Mouse (Mus musculus): ENCODE measurements at regions not wholly inside any gene's neighbourhood (a gene's known extent, or its start where the extent isn't known, plus 50 kb on each side); places are given as distances from the start of the nearest gene placed in this dataset.
"Not testable (repeated sequence)": the region's sequence is repeated elsewhere in the genome, so short reads cannot be mapped to it uniquely, and the experiment has no call there.

- Histone ChIP-seq H3K9me3 (no peaks in the 10 kb centered on the region), H3K4me3 (no peak overlapping the region), H3K27me3 (ENCODE audit: insufficient read depth, poor library complexity, severe bottlenecking) (no peaks in the 10 kb centered on the region), H3K27ac (no peak overlapping the region), H3K4me1 (no peaks in the 10 kb centered on the region), H3K36me3 (no peaks in the 10 kb centered on the region)
- 80% methylated on average over 3 of the region's 3 CpGs for WGBS
- DNase-seq (ENCODE audit: low spot score): no peak
These were observed 212.7 kb upstream of the Atp10a start for GRCm38 (mm10) chr7:58443297-58443696.

- Histone ChIP-seq H3K9me3 (no peaks in the 10 kb centered on the region), H3K36me3 (no peaks in the 10 kb centered on the region), H3K27ac (no peak overlapping the region), H3K4me3 (no peak overlapping the region), H3K4me1 (no peaks in the 10 kb centered on the region), H3K27me3 (ENCODE audit: insufficient read depth, poor library complexity, severe bottlenecking) (no peaks in the 10 kb centered on the region)
- DNase-seq (ENCODE audit: low spot score): no peak
- WGBS: 87% methylated on average over 1 of the region's 1 CpGs
These were observed 210.2 kb upstream of the Atp10a start for GRCm38 (mm10) chr7:58445781-58446180.

GRCm38 (mm10) chr7:58446261-58446660 lies 209.7 kb upstream of the Atp10a start:
- Histone ChIP-seq H3K9me3 (no peaks in the 10 kb centered on the region), H3K27ac (no peak overlapping the region), H3K27me3 (ENCODE audit: insufficient read depth, poor library complexity, severe bottlenecking) (no peaks in the 10 kb centered on the region), H3K4me3 (no peak overlapping the region), H3K36me3 (no peaks in the 10 kb centered on the region), H3K4me1 (no peaks in the 10 kb centered on the region)
- DNase-seq (ENCODE audit: low spot score): no peak

- WGBS: 67% methylated on average over 3 of the region's 3 CpGs
- Histone ChIP-seq H3K9me3 (no peaks in the 10 kb centered on the region), H3K4me3 (no peak overlapping the region), H3K27me3 (ENCODE audit: insufficient read depth, poor library complexity, severe bottlenecking) (no peaks in the 10 kb centered on the region), H3K27ac (no peak overlapping the region), H3K36me3 (no peaks in the 10 kb centered on the region), H3K4me1 (no peaks in the 10 kb centered on the region)
- no peak for DNase-seq (ENCODE audit: low spot score)
These were observed 207.2 kb upstream of the Atp10a start for GRCm38 (mm10) chr7:58448727-58449126.

GRCm38 (mm10) chr7:58451981-58452380 lies 204.0 kb upstream of the Atp10a start:
- H3K9me3 ChIP-seq: no peaks in the 10 kb centered on the region
- DNase-seq (ENCODE audit: low spot score): no peak
- H3K27me3 ChIP-seq (ENCODE audit: insufficient read depth, poor library complexity, severe bottlenecking): no peaks in the 10 kb centered on the region
- H3K4me1 ChIP-seq: no peaks in the 10 kb centered on the region
- 64% methylated on average over 1 of the region's 1 CpGs for WGBS
- H3K27ac ChIP-seq: no peak overlapping the region
- H3K36me3 ChIP-seq: no peaks in the 10 kb centered on the region
- no peak overlapping the region for H3K4me3 ChIP-seq

GRCm38 (mm10) chr7:58458146-58458545 lies 197.8 kb upstream of the Atp10a start:
- not testable (repeated sequence) for H3K36me3 ChIP-seq; H3K27me3 ChIP-seq (ENCODE audit: insufficient read depth, poor library complexity, severe bottlenecking); H3K27ac ChIP-seq; H3K9me3 ChIP-seq; DNase-seq (ENCODE audit: low spot score); H3K4me3 ChIP-seq; H3K4me1 ChIP-seq
- WGBS: 91% methylated on average over 3 of the region's 3 CpGs

GRCm38 (mm10) chr7:58460939-58461338 lies 195.0 kb upstream of the Atp10a start:
- DNase-seq (ENCODE audit: low spot score): no peak
- Histone ChIP-seq H3K9me3 (no peaks in the 10 kb centered on the region), H3K4me3 (no peak overlapping the region), H3K27me3 (ENCODE audit: insufficient read depth, poor library complexity, severe bottlenecking) (no peaks in the 10 kb centered on the region), H3K27ac (no peak overlapping the region), H3K4me1 (no peaks in the 10 kb centered on the region), H3K36me3 (no peaks in the 10 kb centered on the region)
- 82% methylated on average over 2 of the region's 2 CpGs for WGBS

- WGBS: 67% methylated on average over 3 of the region's 3 CpGs
- Histone ChIP-seq H3K4me1 (no peaks in the 10 kb centered on the region), H3K9me3 (no peaks in the 10 kb centered on the region), H3K27ac (no peak overlapping the region), H3K36me3 (no peaks in the 10 kb centered on the region), H3K4me3 (no peak overlapping the region), H3K27me3 (ENCODE audit: insufficient read depth, poor library complexity, severe bottlenecking) (no peaks in the 10 kb centered on the region)
- DNase-seq (ENCODE audit: low spot score): no peak
These were observed 182.8 kb upstream of the Atp10a start for GRCm38 (mm10) chr7:58473150-58473549.

GRCm38 (mm10) chr7:58475139-58475538 lies 180.8 kb upstream of the Atp10a start:
- WGBS: 62% methylated on average over 2 of the region's 2 CpGs
- H3K9me3 ChIP-seq: no peaks in the 10 kb centered on the region
- H3K27ac ChIP-seq: no peak overlapping the region
- no peak overlapping the region for H3K4me3 ChIP-seq
- H3K4me1 ChIP-seq: no peaks in the 10 kb centered on the region
- no peaks in the 10 kb centered on the region for H3K27me3 ChIP-seq (ENCODE audit: insufficient read depth, poor library complexity, severe bottlenecking)
- no peak for DNase-seq (ENCODE audit: low spot score)
- no peaks in the 10 kb centered on the region for H3K36me3 ChIP-seq

- no peak overlapping the region for H3K27ac ChIP-seq
- no peaks in the 10 kb centered on the region for H3K4me1 ChIP-seq
- WGBS: 75% methylated on average over 2 of the region's 2 CpGs
These were observed 167.7 kb upstream of the Atp10a start for GRCm38 (mm10) chr7:58488250-58488649.

More at GRCm38 (mm10) chr7:58488250-58488649, 167.7 kb upstream of the Atp10a start:
- no peak overlapping the region for H3K4me3 ChIP-seq
- DNase-seq (ENCODE audit: low spot score): no peak
- no peaks in the 10 kb centered on the region for H3K9me3 ChIP-seq
- no peaks in the 10 kb centered on the region for H3K36me3 ChIP-seq
- no peaks in the 10 kb centered on the region for H3K27me3 ChIP-seq (ENCODE audit: insufficient read depth, poor library complexity, severe bottlenecking)

Measured in heart, embryonic 10.5 days (tissue).